Mouse (Mus musculus) erythroblast, adult 5-6 weeks (primary cell): ENCODE results near the gene Stag1. TPM values are rescaled to one million over a fixed set of nuclear protein-coding genes. Genes with fewer than 3 reads are reported as not detected.
A peak's percentile ranks its signal among the peaks of the same experiment; 100 is the strongest.

Experiments
- ATAC-seq: replicated peaks from 2 replicates; pipeline ENCODE4 v1.8.0; 2016; ENCODE audit warnings: moderate number of reproducible peaks, mild to moderate bottlenecking, moderate TSS enrichment, inconsistent platforms; ENCODE audit not compliant: poor library complexity, low FRiP score, severe bottlenecking
- total RNA-seq, 2 experiments: library from RNA; stranded (forward) in 1 of 2; stranded (reverse) in 1 of 2; fragments of 150-400 nt in 1 of 2; fragments of 200-764, 138-1000 nt in 1 of 2; gene quantifications; 2 replicates each; pipeline versions ENCODE4 v1.2.3 to v1.2.4; 2015 to 2017; ENCODE audit warnings: low replicate concordance in 2 of 2

Stag1 gene
- total RNA-seq, 2 experiments from 2014 or later: 50.5 to 64.7 TPM

DNA sequence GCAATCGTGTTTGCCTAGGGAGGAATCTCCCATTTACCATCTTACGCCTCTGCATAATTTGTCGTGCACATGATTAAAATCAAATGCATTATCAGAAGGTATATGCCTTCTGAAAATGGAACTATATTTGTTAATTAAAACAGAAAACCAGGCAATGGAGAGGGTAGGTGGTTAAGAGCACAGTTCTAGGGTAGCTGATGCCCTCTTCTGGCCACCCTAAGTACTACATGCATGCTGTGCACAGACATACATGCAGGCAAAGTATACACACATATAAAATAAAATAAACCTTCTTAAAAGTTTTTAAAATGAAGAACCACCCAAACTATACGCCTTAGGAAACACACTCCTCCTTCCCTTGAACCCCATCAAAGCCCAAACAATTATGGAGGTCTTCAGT lies 404.5 kb downstream of the Stag1 start:
- ATAC-seq: 0 out of 2 replicates have a peak, but pooled peaks have one; percentile 64

DNA sequence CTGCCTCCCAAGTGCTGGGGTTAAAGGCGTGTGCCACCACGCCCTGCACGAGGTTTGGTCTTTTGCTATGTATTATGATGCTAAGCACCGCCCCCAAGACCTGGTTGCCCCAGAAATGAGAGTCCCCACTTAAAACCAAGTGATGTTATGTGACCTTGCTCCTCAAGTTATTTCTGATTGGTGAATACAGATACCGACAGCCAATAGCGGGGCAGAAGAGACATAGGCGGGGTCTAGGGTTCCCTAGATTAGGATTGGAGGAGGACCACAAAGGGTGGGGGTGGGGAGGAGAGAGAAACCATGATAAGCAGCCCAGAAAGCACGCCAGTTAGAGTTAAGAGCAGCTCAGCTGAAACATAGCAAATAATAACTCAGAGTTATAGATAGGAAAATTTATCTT lies 405.2 kb downstream of the Stag1 start:
- no peak for ATAC-seq

DNA sequence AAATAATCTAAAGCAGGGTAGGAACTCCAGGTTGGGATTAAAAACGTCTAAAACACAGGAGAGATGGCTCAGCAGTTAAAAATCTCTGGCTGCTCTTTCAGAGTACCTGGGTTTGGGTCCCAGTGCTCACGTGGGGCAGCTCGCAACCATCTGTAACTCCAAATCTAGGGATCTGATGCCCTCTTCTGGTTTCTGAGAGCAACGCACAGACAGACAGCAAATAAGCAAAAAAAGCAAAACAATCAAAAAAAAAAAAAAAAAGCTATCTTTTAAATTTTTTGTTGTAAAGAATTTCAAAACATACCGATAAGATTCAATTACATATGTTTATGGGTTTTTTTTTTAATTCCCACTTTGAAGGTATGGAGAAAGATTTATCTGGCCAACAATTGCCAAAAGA lies 405.7 kb downstream of the Stag1 start:
- no peak for ATAC-seq

DNA sequence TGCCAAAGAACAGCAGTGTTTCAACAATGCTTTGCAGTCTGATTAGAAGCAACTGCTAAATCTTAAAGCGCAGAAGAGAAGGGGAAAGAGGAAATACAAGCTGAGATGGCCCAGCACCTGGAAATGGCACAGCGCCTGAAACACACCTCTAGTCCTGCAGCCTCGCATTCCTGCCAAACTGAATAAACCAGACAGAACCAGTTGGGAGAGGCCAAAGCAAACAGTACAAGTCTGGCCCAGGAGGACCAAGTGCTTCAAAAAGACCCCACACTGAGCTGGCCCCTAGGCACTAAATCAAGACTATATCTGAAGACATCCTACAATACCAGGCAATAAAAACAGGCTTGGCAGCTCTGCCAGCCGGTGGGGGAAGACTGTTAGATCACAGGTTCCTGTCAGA lies 408.3 kb downstream of the Stag1 start:
- ATAC-seq: no peak

Other genes with a start within 250 kb of the Stag1 start
- 0.63 TPM in 1 of 2 replicates, not detected in the other for gene Il20rb, start 111.0 kb upstream of the Stag1 start, total RNA-seq (2015; ENCODE audit: low replicate concordance)
- gene Il20rb, start 111.0 kb upstream of the Stag1 start, total RNA-seq (2017; ENCODE audit: low replicate concordance): 4.0 TPM in 1 of 2 replicates, not detected in the other
- 5.2 and 7.5 TPM in 2 replicates for gene Nck1, start 51.7 kb upstream of the Stag1 start, total RNA-seq (2015; ENCODE audit: low replicate concordance)
- gene Nck1, start 51.7 kb upstream of the Stag1 start, total RNA-seq (2017; ENCODE audit: low replicate concordance): 9.5 and 10.2 TPM in 2 replicates
- gene Slc35g2, start 26.7 kb upstream of the Stag1 start, total RNA-seq (2015; ENCODE audit: low replicate concordance): not detected in 2 replicates
- gene Slc35g2, start 26.7 kb upstream of the Stag1 start, total RNA-seq (2017; ENCODE audit: low replicate concordance): not detected in 2 replicates